Mouse (Mus musculus) liver, embryonic 12.5 days (tissue): ENCODE data around the gene Tcf15. TPM values are rescaled to one million over a fixed set of nuclear protein-coding genes. Genes with fewer than 3 reads are reported as not detected.

Experiments used
- ATAC-seq: fragments of 200-750 bp; cut with Nextera tagmentation; 2 replicates; pipeline ENCODE4 v1.8.0; 2017; ENCODE audit warnings: moderate number of reproducible peaks, mild to moderate bottlenecking, moderate library complexity
- H3K27ac ChIP-seq: fragments of 300-500 bp; sonication (generic); 2 replicates; pipeline ENCODE4 v1.5.1; 2016; ENCODE audit warnings: mild to moderate bottlenecking
- H3K27me3 ChIP-seq: fragments of 300-500 bp; sonication (generic); replicated peaks from 2 replicates; pipeline ENCODE4 v1.6.1; 2016; ENCODE audit warnings: mild to moderate bottlenecking, moderate library complexity
- H3K36me3 ChIP-seq: fragments of 300-500 bp; sonication (generic); 2 replicates; pipeline ENCODE4 v1.6.1; 2016; ENCODE audit warnings: mild to moderate bottlenecking, moderate library complexity
- H3K4me1 ChIP-seq: fragments of 300-500 bp; sonication (generic); 2 replicates; pipeline ENCODE4 v1.6.1; 2016
- H3K4me2 ChIP-seq: fragments of 300-500 bp; sonication (generic); 2 replicates; pipeline ENCODE4 v1.6.1; 2016; ENCODE audit warnings: mild to moderate bottlenecking, moderate library complexity
- H3K4me3 ChIP-seq: fragments of 300-500 bp; sonication (generic); 2 replicates; pipeline ENCODE4 v1.5.1; 2016; ENCODE audit warnings: mild to moderate bottlenecking, moderate library complexity
- H3K9ac ChIP-seq: fragments of 300-500 bp; sonication (generic); 2 replicates; pipeline ENCODE4 v1.6.1; 2016; ENCODE audit warnings: mild to moderate bottlenecking, moderate library complexity
- H3K9me3 ChIP-seq: fragments of 300-500 bp; sonication (generic); replicated peaks from 2 replicates; pipeline ENCODE4 v1.6.1; 2016; ENCODE audit warnings: mild to moderate bottlenecking, moderate library complexity
- WGBS: fragments of 180-500 bp; shearing (Covaris S2); methylation state at CpG from one replicate; pipeline ENCODE4 v1.1.7; 2016; ENCODE audit not compliant: insufficient replicate concordance; 5-methylcytosine and 5-hydroxymethylcytosine counted together
- polyA plus RNA-seq: library from polyadenylated mRNA; unstranded; fragments of >200 nt; fragmentation: Nextera tagmentation; extraction: Ambion mirVana; gene quantifications from 2 replicates; pipeline ENCODE4 v1.2.1, GENCODE M21; 2016

The Tcf15 gene
- 0.42 and 0.94 TPM in 2 replicates for polyA plus RNA-seq

DNA sequence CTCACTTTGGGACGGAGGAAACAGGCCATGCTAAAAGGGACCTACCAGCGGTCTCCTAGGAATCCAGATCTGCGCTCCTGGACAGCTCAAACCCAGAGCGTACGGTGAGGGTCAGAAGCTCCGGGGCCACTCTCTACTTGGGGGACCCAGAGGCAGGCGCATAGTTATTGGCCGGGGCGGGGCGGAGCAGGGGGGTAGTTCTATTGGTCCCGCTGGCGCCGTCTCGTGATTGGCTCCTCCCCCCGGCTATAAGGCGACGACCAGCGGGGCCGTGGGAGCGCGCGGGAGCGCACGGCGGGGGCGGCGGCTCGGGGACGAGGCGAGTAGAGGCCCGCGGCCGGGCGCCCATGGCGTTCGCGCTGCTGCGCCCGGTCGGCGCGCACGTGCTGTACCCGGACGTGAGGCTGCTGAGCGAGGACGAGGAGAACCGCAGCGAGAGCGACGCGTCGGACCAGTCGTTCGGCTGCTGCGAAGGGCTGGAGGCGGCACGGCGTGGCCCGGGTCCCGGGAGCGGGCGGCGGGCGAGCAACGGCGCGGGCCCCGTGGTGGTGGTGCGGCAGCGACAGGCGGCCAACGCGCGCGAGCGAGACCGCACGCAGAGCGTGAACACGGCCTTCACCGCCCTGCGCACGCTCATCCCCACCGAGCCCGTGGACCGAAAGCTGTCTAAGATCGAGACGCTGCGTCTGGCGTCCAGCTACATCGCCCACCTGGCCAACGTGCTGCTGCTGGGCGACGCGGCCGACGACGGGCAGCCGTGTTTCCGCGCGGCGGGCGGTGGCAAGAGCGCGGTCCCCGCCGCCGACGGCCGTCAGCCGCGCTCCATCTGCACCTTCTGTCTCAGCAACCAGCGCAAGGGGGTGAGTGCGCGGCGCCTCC is at the start of gene Tcf15:
Gene Tcf15 (plus strand): TSS at position 283 of the 879 bp plus-strand sequence.
- Histone ChIP-seq H3K27me3 (peaks cover 98% of the 10 kb centered on the region), H3K4me3 (peak within 1 kb of the TSS; percentile 51), H3K9me3 (no peaks in the 10 kb centered on the region), H3K36me3 (no peaks in the 10 kb centered on the region), H3K4me1 (peaks cover 20% of the 10 kb centered on the region), H3K4me2 (peak within 1 kb of the TSS; percentile 75), H3K9ac (no peak within 1 kb of the TSS; the same call in 1 of the 2 replicates), H3K27ac (no peak within 1 kb of the TSS)
- 2% methylated on average over 118 of the region's 118 CpGs for WGBS
- ATAC-seq, result peak; percentile 80

DNA sequence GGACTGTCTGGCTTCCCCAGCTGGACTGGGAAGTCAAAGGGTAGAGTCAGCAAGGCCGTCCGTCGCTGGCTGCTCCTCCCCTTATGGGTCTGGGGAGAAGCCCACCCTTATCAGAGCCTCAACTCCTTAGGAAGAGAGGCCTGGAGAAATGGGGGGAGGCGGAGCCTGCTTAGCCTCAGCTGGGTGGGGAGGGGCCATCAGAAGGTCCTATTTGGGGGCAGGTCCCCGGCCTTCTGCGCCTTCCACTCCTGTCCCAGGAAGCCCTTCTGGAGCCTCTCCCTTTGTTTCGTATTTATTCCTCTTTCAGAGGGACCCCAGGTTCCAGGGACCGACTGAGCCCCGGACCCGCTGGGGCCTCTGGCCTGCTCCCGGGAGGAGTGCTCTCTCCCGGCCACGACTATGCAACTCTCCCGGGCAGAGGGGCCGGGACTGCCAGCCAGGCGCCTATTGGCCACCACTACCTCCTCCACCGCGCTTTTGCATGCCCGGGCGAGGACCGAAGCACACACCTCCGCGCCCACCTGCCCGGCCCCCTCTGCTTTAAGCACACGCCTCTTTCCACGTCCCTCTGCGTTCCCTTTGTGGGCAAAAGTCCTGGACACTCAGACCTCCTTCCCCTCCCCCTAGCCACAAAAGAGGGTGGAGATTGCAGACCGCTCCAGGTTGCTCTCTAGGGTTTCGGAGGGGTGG is 48.4 kb upstream of the Tcf15 start:
- Histone ChIP-seq H3K27me3 (peaks cover 96% of the 10 kb centered on the region), H3K27ac (no peak overlapping the region), H3K9ac (0 out of 2 replicates have a peak overlapping the region, but pooled peaks have one; percentile 4), H3K4me3 (no peak overlapping the region), H3K4me2 (peak overlapping the region; percentile 28), H3K9me3 (no peaks in the 10 kb centered on the region), H3K4me1 (peaks cover 7% of the 10 kb centered on the region), H3K36me3 (no peaks in the 10 kb centered on the region)
- 0 out of 2 replicates have a peak, but pooled peaks have one; percentile 14 for ATAC-seq
- 6% methylated on average over 29 of the region's 29 CpGs for WGBS

DNA sequence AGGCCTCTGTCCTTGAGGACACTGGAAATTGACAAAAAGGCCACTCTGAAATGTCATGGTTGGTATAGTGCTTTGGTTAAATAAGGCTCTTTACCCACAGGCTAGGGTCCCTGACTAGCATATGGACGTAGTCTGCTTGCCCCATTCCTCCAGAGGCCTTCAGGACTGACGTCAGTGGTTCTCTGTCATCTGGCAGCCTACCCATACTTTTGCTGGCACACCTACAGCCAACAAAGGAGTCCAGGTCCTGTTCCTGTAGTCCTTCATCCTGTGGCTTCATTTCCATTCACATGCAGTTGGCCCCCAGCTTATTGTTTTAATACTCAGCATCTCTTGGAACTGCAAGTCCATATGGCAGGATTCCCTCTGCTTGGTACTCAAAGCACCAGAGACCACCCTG is 46.4 kb upstream of the Tcf15 start:
- H3K4me1 ChIP-seq, result peaks cover 7% of the 10 kb centered on the region

DNA sequence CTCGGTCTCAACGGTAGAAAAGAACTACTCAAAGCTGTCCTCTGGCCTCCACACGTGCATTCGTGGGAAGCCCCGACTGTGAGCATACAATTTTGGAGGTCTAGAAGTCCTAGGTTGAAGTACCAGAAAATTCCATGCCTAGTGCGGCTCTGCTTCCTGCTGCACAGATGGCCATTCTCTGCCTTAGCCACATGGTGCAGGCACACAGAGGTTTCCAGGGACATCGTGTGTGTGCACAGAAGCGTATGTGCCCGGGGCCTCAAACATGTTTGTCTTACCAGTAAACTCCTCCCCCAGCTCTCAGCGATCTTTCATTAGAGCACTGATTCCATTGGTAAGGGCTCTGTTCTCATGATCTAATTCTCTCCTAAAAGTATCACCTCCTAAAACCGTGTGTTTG is 45.4 kb upstream of the Tcf15 start:
- Histone ChIP-seq H3K9me3 (no peaks in the 10 kb centered on the region), H3K4me3 (no peak overlapping the region), H3K9ac (no peak overlapping the region), H3K27ac (no peak overlapping the region), H3K36me3 (no peaks in the 10 kb centered on the region), H3K27me3 (peaks cover 96% of the 10 kb centered on the region), H3K4me2 (no peak overlapping the region), H3K4me1 (peaks cover 7% of the 10 kb centered on the region)
- 58% methylated on average over 11 of the region's 11 CpGs for WGBS
- ATAC-seq, result no peak

More for the DNA sequence above, 46.4 kb upstream of the Tcf15 start:
- ATAC-seq, result no peak
- 52% methylated on average over 2 of the region's 2 CpGs for WGBS
- Histone ChIP-seq H3K4me3 (no peak overlapping the region), H3K27me3 (peaks cover 96% of the 10 kb centered on the region), H3K9ac (no peak overlapping the region), H3K4me2 (no peak overlapping the region), H3K27ac (no peak overlapping the region), H3K9me3 (no peaks in the 10 kb centered on the region), H3K36me3 (no peaks in the 10 kb centered on the region)

DNA sequence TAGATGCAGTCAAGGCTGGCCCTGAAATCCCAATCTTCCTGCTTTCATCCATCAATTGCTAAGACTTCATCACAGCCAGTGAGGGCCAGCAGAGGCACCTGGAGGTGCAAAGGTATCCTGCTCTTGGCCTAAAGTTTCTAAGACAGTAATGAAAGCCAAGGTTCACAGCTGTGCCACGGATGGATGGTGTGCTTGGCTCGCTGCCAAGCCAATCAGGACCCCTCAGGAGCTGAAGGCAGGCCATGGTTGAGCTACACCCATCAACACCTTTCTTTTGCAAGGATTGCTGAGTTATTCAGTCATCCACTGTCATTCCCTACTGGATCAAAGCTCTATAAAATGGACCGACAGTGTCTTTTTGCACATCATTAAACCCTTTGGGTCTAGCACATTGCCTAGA is 43.8 kb upstream of the Tcf15 start:
- 50% methylated on average over 3 of the region's 3 CpGs for WGBS
- Histone ChIP-seq H3K27me3 (peaks cover 88% of the 10 kb centered on the region), H3K4me3 (no peak overlapping the region), H3K9ac (no peak overlapping the region), H3K36me3 (no peaks in the 10 kb centered on the region), H3K4me1 (peaks cover 1% of the 10 kb centered on the region), H3K4me2 (no peak overlapping the region), H3K27ac (no peak overlapping the region), H3K9me3 (no peaks in the 10 kb centered on the region)
- no peak for ATAC-seq

DNA sequence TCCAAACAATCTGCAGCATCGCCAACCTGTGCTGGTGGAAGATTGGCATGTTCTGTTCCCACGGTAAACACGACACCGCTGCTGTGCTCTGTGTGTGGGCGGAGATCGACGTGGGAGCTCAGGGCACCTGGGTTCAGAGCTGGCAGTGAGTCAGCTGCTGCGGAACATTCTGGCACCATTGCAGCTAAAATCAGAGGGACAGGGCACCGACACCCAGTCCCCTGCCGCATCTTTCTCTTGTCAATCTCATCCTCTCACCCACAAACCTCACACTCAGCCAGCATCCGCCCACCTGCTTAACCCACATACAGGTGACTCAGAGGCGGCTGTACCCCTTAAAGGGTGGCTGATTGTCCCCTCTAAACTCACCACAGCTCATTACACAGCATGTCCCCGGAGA is 41.6 kb upstream of the Tcf15 start:
- Histone ChIP-seq H3K27ac (no peak overlapping the region), H3K9ac (no peak overlapping the region), H3K36me3 (0 out of 2 replicates have a peak, but pooled peaks cover 1% of the 10 kb centered on the region), H3K4me1 (peaks cover 16% of the 10 kb centered on the region), H3K27me3 (peaks cover 66% of the 10 kb centered on the region), H3K9me3 (no peaks in the 10 kb centered on the region), H3K4me3 (no peak overlapping the region), H3K4me2 (no peak overlapping the region)
- ATAC-seq, result no peak
- 60% methylated on average over 13 of the region's 13 CpGs for WGBS

DNA sequence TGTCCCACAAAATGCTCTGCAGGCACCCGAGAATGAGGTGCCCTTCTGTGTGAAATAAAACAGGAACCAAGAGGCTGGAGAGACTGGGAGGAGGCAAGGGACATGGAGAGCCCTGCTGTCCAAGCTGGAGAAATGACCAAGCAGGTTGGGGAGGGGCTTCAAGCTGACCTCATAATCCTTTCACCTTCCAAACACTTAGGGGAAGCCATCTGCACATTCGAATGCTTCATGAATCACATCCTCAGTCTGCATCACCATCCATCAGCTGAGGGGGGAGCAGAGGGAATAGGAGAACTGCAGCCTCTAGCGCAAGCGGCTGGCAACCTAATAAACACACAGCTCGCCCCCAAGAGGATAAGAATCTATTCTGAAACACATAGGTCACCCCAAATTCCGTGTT is 41.0 kb upstream of the Tcf15 start:
- no peak overlapping the region for H3K4me2 ChIP-seq
- WGBS, result 50% methylated on average over 6 of the region's 6 CpGs
- H3K4me1 ChIP-seq, result peaks cover 22% of the 10 kb centered on the region
- H3K9ac ChIP-seq, result no peak overlapping the region
- H3K36me3 ChIP-seq, result peaks cover 7% of the 10 kb centered on the region
- no peak overlapping the region for H3K27ac ChIP-seq
- peaks cover 60% of the 10 kb centered on the region for H3K27me3 ChIP-seq
- H3K4me3 ChIP-seq, result no peak overlapping the region
- H3K9me3 ChIP-seq, result no peaks in the 10 kb centered on the region
- no peak for ATAC-seq

DNA sequence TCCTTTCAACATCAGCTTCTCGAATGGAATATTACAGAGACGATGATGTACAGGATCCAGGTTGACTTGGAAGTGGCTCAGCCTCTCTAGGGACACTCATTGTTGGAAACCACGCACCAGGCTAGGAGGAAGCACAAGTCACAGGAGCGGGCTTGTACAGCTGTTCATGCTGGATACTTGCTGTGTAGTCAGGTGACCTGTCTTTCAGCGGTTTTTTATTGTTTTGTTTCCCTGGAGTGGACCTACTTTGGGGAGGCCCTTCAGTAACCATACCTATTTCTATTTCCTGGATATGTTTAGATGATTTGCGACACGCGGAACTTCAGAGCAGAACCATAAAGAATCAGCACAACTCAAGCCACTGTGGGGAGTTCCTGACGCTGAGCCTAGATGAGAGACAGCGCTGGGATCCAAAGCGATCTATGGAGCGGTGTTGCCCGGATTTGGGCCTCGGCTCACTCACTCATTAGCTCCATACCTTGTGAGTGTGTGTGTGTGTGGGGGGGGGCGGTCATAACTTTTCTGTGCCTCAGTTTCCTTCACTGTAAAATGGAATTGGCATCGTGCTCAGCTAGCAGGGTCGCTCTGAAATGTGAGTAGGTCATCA is 38.5 kb upstream of the Tcf15 start:
- peak overlapping the region; percentile 78 for H3K4me2 ChIP-seq
- H3K36me3 ChIP-seq, result peaks cover 32% of the 10 kb centered on the region
- peaks cover 39% of the 10 kb centered on the region for H3K27me3 ChIP-seq
- peak; percentile 57 for ATAC-seq
- H3K4me1 ChIP-seq, result peaks cover 22% of the 10 kb centered on the region
- 16% methylated on average over 17 of the region's 17 CpGs for whole genome bisulfite sequencing
- peak overlapping the region; percentile 92 for H3K27ac ChIP-seq
- peak overlapping the region; percentile 95 for H3K9ac ChIP-seq
- no peaks in the 10 kb centered on the region for H3K9me3 ChIP-seq
- H3K4me3 ChIP-seq, result peak overlapping the region; percentile 87

DNA sequence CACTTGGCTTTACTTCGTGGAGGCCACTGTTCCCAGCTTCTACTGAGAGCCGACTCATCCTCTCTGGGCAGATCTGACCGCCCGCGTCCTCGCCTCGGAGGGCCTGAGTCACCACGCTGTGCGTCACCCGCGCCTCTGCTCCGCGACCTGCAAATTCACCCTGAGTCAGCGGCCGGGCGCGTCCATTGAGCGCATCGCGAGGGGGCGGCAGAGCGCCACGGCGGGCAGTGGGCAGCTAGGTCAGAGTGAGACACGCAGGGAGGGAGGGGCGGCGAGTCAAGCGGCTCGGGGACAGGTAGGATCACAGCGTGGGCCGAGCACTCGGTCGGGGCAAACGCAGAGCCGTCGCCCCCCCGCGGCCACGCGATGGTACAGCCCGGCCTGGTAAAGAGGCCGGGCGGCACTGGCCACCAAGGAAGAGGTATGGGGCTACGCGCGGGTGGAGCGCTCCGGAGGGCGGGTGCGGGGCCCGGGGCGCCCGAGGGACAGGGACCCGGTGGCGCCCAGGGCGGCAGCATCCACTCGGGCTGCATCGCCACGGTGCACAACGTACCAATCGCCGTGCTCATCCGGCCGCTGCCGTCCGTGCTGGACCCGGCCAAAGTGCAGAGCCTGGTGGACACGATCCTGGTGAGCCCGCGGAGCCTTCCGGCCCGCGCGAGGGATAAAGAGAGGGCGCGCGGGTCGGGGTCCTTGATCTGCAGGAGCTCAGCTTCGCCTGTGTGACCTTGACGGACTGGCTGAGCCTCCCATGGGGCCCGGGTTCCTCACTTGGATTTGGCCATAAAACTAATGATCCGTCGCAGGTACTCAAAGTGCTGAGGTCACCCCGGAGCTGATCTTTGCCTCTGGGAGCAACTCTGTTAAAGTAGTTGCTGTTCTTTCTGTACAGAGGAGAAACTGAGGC is 37.8 kb upstream of the Tcf15 start, which contains the start of gene Srxn1:
Gene Srxn1 (plus strand): TSS at position 199 of the 907 bp plus-strand sequence.
- WGBS, result 2% methylated on average over 83 of the region's 84 CpGs
- H3K4me2 ChIP-seq, result peak within 1 kb of the TSS; percentile 78
- peaks cover 32% of the 10 kb centered on the region for H3K27me3 ChIP-seq
- peak within 1 kb of the TSS; percentile 95 for H3K9ac ChIP-seq
- peak; percentile 96 for ATAC-seq
- H3K27ac ChIP-seq, result peak within 1 kb of the TSS; percentile 92
- H3K36me3 ChIP-seq, result peaks cover 39% of the 10 kb centered on the region
- H3K4me1 ChIP-seq, result peaks cover 22% of the 10 kb centered on the region
- no peaks in the 10 kb centered on the region for H3K9me3 ChIP-seq
- H3K4me3 ChIP-seq, result peak within 1 kb of the TSS; percentile 87

DNA sequence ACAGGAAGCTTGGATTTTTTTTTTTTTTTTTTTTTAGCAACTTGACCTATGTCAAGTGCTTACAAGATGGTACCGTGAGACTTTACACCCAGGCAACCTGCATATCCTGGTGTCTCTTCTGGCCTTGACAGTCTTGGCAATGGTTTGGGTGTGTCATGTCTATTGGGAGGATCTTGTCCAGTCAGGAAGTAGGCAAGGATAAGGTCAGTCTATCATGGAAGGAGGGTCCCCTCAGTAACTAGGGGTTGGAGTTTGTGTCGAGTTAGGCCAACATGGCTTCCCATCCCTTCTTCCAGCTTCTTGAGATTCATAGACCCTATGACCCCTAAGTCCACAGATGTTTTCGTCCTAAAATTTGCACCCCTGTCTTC is 37.2 kb upstream of the Tcf15 start:
- Histone ChIP-seq H3K9me3 (no peaks in the 10 kb centered on the region), H3K9ac (peak overlapping the region; percentile 95), H3K4me2 (peak overlapping the region; percentile 78), H3K27ac (peak overlapping the region; percentile 92), H3K4me1 (peaks cover 22% of the 10 kb centered on the region), H3K4me3 (peak overlapping the region; percentile 87), H3K36me3 (peaks cover 40% of the 10 kb centered on the region), H3K27me3 (peaks cover 25% of the 10 kb centered on the region)
- no peak for ATAC-seq
- 83% methylated on average over 3 of the region's 3 CpGs for WGBS

DNA sequence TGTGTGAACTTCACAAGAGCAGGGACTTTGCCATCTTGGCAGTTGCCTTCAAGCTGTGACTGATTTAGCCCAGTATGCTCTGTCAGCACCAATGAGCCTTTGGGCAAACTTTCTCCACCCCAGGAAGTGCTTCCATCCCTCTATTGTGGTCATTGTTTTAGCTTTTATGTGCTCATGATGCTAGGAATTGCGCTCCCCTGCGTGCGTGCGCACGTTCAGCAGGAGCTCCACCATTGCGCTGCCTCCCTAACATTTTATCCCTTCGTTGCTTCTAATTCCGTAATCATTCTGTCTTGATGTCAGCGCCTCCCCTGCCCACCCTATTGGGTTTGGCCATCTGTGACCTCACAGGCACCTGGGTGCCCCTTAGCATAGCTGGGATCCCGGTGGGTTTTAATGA is 36.8 kb upstream of the Tcf15 start:
- H3K9me3 ChIP-seq, result no peaks in the 10 kb centered on the region
- peaks cover 40% of the 10 kb centered on the region for H3K36me3 ChIP-seq
- peaks cover 22% of the 10 kb centered on the region for H3K27me3 ChIP-seq
- H3K4me2 ChIP-seq, result peak overlapping the region; percentile 78
- H3K4me3 ChIP-seq, result peak overlapping the region; percentile 87
- H3K9ac ChIP-seq, result peak overlapping the region; percentile 95
- no peak for ATAC-seq
- peaks cover 22% of the 10 kb centered on the region for H3K4me1 ChIP-seq
- peak overlapping the region; percentile 92; the same call in 1 of the 2 replicates for H3K27ac ChIP-seq
- 90% methylated on average over 10 of the region's 10 CpGs for WGBS
